Mouse (Mus musculus): ENCODE results near the gene Gm9887. TPM values are rescaled to one million over a fixed set of nuclear protein-coding genes. Genes with fewer than 3 reads are reported as not detected.

Gene Gm9887
- total and polyA plus RNA-seq, 3 experiments = 1.7 to 4.9 TPM; not detected in 1

DNA sequence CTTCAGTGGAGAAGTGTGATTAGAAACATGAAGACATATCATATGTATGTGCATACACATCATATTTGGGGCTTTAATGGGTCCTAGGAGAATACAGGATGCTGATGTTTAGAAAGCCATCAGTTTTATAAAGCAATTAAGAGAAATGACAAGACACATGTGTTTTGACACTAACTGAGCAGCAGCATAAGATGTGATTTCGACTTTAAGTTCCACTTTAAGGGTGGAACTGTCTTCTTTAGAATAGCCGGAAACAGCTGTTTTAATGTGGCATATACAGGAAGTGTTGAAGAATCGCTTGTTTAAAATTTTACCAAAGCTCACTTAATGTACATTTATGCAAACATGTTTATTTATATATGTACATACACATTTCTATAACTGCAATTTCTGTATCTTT lies 41.0 kb upstream of the Gm9887 start:
- H3K27ac ChIP-seq (ENCODE audit: control insufficient read depth, low read depth, low read length) = no peak overlapping the region
- no peak for DNase-seq (ENCODE audit: low read depth, low spot score)

DNA sequence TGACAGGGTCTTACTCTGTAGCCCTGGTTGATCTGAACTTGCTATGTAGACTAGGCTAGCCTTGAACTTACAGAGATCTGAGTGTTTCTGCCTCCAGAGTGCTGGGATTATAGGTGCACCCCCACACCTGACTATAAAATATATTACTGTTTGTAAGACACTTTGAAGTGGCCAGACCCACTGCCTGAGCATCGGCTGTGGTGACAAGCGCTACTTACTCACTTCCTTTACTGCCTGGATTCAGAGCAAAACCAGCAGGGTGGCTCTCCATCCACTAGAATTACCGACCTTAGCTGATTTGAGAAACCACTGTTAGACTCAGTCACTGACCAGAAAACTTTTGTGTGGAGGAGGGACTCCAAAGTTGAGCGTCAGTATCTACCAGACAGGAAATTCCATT lies 39.7 kb upstream of the Gm9887 start:
- H3K9me3 ChIP-seq (replicated peaks; ENCODE audit: insufficient read depth, low read length) = no peaks in the 10 kb centered on the region
- DNase-seq (ENCODE audit: low read depth, low spot score) = no peak
- no peak overlapping the region for H3K9ac ChIP-seq (ENCODE audit: control insufficient read depth, low read depth, low read length, poor library complexity, severe bottlenecking)

More for the DNA sequence above, 41.0 kb upstream of the Gm9887 start:
- Histone ChIP-seq H3K27me3 (ENCODE audit: control insufficient read depth in 1 of 2, insufficient read depth in 2 of 2, low read length in 2 of 2) (peaks cover 2% of the 10 kb centered on the region in 2 experiments; a peak in 3 of 4 replicates), H3K9ac (ENCODE audit: control insufficient read depth, low read depth, low read length, poor library complexity, severe bottlenecking) (no peak overlapping the region), H3K9me3 (replicated peaks; ENCODE audit: insufficient read depth, low read length) (no peaks in the 10 kb centered on the region), H3K4me3 (ENCODE audit: control insufficient read depth in 1 of 2, insufficient read depth in 1 of 2, low read depth in 2 of 2, low read length in 2 of 2) (no peak overlapping the region), H3K36me3 (ENCODE audit: control insufficient read depth in 1 of 2, insufficient read depth in 2 of 2, low read length in 2 of 2) (no peaks in the 10 kb centered on the region), H3K79me2 (ENCODE audit: control insufficient read depth, insufficient read depth, low read length, poor library complexity) (no peaks in the 10 kb centered on the region), H3K4me1 (ENCODE audit: control insufficient read depth in 1 of 2, insufficient read depth in 2 of 2, low read length in 2 of 2) (no peaks in the 10 kb centered on the region)
- TF ChIP-seq CHD1 (IDR thresholded peaks at IDR 0.05; ENCODE audit: low read depth, low read length) = no peak
- TF ChIP-seq CHD2 (IDR thresholded peaks at IDR 0.05; ENCODE audit: low read length) = no peak
- no peak for TF ChIP-seq USF1 (IDR thresholded peaks at IDR 0.05; ENCODE audit: low read depth, low read length)
- TF ChIP-seq RCOR1 (IDR thresholded peaks at IDR 0.05; ENCODE audit: low read depth, low read length) = no peak
- no peak for TF ChIP-seq E2F4 (IDR thresholded peaks at IDR 0.05; ENCODE audit: borderline replicate concordance, low read depth, low read length)
- no peak for TF ChIP-seq TAL1 (IDR thresholded peaks at IDR 0.05; ENCODE audit: low read length)
- no peak for TF ChIP-seq JUND (IDR thresholded peaks at IDR 0.05; ENCODE audit: low read depth, low read length)
- no peak for TF ChIP-seq HCFC1 (IDR thresholded peaks at IDR 0.05; ENCODE audit: low read depth, low read length)
- no peak for TF ChIP-seq KAT2A (conservative IDR thresholded peaks at IDR 0.05; ENCODE audit: low read depth, low read length)
- TF ChIP-seq ZKSCAN1 (IDR thresholded peaks at IDR 0.05; ENCODE audit: low read depth, low read length) = no peak
- no peak for TF ChIP-seq MYB (IDR thresholded peaks at IDR 0.05; ENCODE audit: low read depth, low read length)
- TF ChIP-seq ELF1 (IDR thresholded peaks at IDR 0.05; ENCODE audit: low read depth, low read length) = no peak
- TF ChIP-seq CTCF (IDR thresholded peaks at IDR 0.05 in 2 of 3, conservative IDR thresholded peaks at IDR 0.05 in 1 of 3; ENCODE audit: control insufficient read depth in 1 of 3, insufficient read depth in 1 of 3, low read depth in 2 of 3, low read length in 3 of 3, poor library complexity in 1 of 3, severe bottlenecking in 1 of 3) = no peak
- TF ChIP-seq BHLHE40 (IDR thresholded peaks at IDR 0.05; ENCODE audit: borderline replicate concordance, low read depth, low read length) = no peak
- no peak for TF ChIP-seq TCF12 (IDR thresholded peaks at IDR 0.05; ENCODE audit: low read depth, low read length)
- TF ChIP-seq MXI1 (IDR thresholded peaks at IDR 0.05; ENCODE audit: low read depth, low read length) = no peak
- TF ChIP-seq MAX (IDR thresholded peaks at IDR 0.05; ENCODE audit: low read length) = no peak
- no peak for TF ChIP-seq POLR2A (IDR thresholded peaks at IDR 0.05; ENCODE audit: control insufficient read depth in 1 of 2, insufficient read depth in 1 of 2, low read depth in 1 of 2, low read length in 2 of 2, poor library complexity in 1 of 2)
- TF ChIP-seq ZMIZ1 (IDR thresholded peaks at IDR 0.05; ENCODE audit: low read depth, low read length) = no peak

More for the DNA sequence above, 39.7 kb upstream of the Gm9887 start:
- Histone ChIP-seq H3K4me1 (ENCODE audit: control insufficient read depth in 1 of 2, insufficient read depth in 2 of 2, low read length in 2 of 2) (no peaks in the 10 kb centered on the region), H3K4me3 (ENCODE audit: control insufficient read depth in 1 of 2, insufficient read depth in 1 of 2, low read depth in 2 of 2, low read length in 2 of 2) (no peak overlapping the region), H3K27ac (ENCODE audit: control insufficient read depth, low read depth, low read length) (no peak overlapping the region), H3K36me3 (ENCODE audit: control insufficient read depth in 1 of 2, insufficient read depth in 2 of 2, low read length in 2 of 2) (no peaks in the 10 kb centered on the region), H3K27me3 (ENCODE audit: control insufficient read depth in 1 of 2, insufficient read depth in 2 of 2, low read length in 2 of 2) (peaks cover 2 to 3% of the 10 kb centered on the region in 2 experiments; a peak in 3 of 4 replicates), H3K79me2 (ENCODE audit: control insufficient read depth, insufficient read depth, low read length, poor library complexity) (no peaks in the 10 kb centered on the region)
- no peak for TF ChIP-seq MXI1 (IDR thresholded peaks at IDR 0.05; ENCODE audit: low read depth, low read length)
- no peak for TF ChIP-seq ZNF384 (IDR thresholded peaks at IDR 0.05; ENCODE audit: low read depth, low read length)
- no peak for TF ChIP-seq SIN3A (IDR thresholded peaks at IDR 0.05; ENCODE audit: low read length)
- no peak for TF ChIP-seq ETS1 (IDR thresholded peaks at IDR 0.05; ENCODE audit: low read depth, low read length)
- TF ChIP-seq RAD21 (IDR thresholded peaks at IDR 0.05; ENCODE audit: low read depth, low read length) = no peak
- TF ChIP-seq ZKSCAN1 (IDR thresholded peaks at IDR 0.05; ENCODE audit: low read depth, low read length) = no peak
- TF ChIP-seq BHLHE40 (IDR thresholded peaks at IDR 0.05; ENCODE audit: borderline replicate concordance, low read depth, low read length) = no peak
- no peak for TF ChIP-seq SMC3 (IDR thresholded peaks at IDR 0.05; ENCODE audit: low read depth, low read length)
- TF ChIP-seq NRF1 (IDR thresholded peaks at IDR 0.05; ENCODE audit: insufficient read depth, low read depth, low read length, poor library complexity, severe bottlenecking) = no peak
- TF ChIP-seq TBP (IDR thresholded peaks at IDR 0.05; ENCODE audit: low read depth, low read length) = no peak
- TF ChIP-seq MEF2A (IDR thresholded peaks at IDR 0.05; ENCODE audit: extremely low read depth, insufficient replicate concordance, low read depth, low read length, poor library complexity, severe bottlenecking) = no peak
- no peak for TF ChIP-seq KAT2A (conservative IDR thresholded peaks at IDR 0.05; ENCODE audit: low read depth, low read length)
- no peak for TF ChIP-seq ZMIZ1 (IDR thresholded peaks at IDR 0.05; ENCODE audit: low read depth, low read length)
- no peak for TF ChIP-seq CTCF (IDR thresholded peaks at IDR 0.05 in 2 of 3, conservative IDR thresholded peaks at IDR 0.05 in 1 of 3; ENCODE audit: control insufficient read depth in 1 of 3, insufficient read depth in 1 of 3, low read depth in 2 of 3, low read length in 3 of 3, poor library complexity in 1 of 3, severe bottlenecking in 1 of 3)
- TF ChIP-seq ZC3H11A (IDR thresholded peaks at IDR 0.05; ENCODE audit: low read depth, low read length) = no peak
- no peak for TF ChIP-seq MYB (IDR thresholded peaks at IDR 0.05; ENCODE audit: low read depth, low read length)
- no peak for TF ChIP-seq ELF1 (IDR thresholded peaks at IDR 0.05; ENCODE audit: low read depth, low read length)

Data from MEL (cell line).